Comparison of ENCODE assay signal across 7 mouse cellular contexts in the genomic region with DNA sequence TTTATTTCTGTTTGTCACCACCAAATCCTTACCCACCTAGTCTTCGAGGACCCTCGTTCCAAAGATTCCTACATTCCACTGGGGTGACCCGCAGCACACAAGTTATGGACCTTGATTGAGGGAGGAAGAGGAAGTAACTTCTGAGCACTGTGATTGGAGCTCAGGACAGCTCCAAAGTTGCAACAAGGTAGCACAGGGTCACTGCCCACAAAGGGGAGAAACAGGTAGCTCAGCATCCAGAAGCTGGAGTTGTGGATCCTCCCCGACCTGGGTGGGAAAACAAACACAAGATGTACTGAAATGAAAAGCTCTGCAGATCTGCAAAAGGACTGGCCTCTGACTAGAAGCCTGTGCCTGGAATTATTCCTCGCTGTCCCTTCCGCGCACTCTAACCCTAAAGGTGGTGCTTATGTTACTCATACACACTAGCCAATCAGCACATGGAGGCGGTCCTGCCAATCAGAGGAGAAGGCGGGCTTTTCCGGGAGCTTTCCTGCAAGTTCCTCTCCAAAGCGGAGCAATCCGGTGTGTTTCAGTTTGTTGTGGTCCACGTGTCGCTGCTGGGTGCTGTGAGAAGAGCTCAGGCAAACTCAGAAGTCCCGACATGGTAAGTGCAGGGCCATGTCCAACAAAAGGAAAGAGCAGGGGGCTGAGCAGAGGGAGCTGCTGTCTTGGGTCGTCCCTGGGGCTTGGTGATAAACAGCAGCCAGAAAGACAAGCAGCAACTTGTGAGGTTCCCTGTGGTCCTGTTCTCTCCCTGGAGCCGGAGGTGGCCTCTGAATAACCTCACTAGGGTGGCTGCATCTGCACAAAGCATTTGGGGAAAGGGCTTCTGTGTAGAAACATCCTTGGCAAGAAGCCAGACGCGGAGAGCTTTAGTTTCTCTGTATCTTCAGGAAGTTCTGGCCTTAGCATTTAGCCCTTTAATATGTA. TPM values are rescaled to one million over a fixed set of nuclear protein-coding genes. Genes with fewer than 3 reads are reported as not detected.
DNase-seq lines count a peak whose midpoint lies in the region; ATAC-seq lines count a peak whose summit lies in the region.
"Not testable (repeated sequence)": the region's sequence is repeated elsewhere in the genome, so short reads cannot be mapped to it uniquely, and the experiment has no call there.

No protein-coding gene starts in this region.

- DNase-seq in adrenal gland, adult 2 months, result peak; percentile 95
- DNase-seq in embryo, embryonic 11.5 days (ENCODE audit: low read depth, low spot score), result peak; percentile 73
- peak; percentile 85 to 88 for DNase-seq in gastrocnemius, postnatal 36 days
- peak; percentile 89 to 94 for DNase-seq in left cerebral cortex, postnatal 25 days (ENCODE audit: low spot score in 2 of 2)
- peak; percentile 85 for DNase-seq in midbrain, embryonic 10.5 days (ENCODE audit: low spot score)
- peak; percentile 80 for DNase-seq in right cerebral cortex, postnatal 4 days

- 7% methylated on average over 19 of the region's 19 CpGs for WGBS in intestine, embryonic 15.5 days
- WGBS in midbrain, embryonic 10.5 days, result 23% methylated on average over 19 of the region's 19 CpGs

- not testable (repeated sequence) for H3K4me1 ChIP-seq in intestine, embryonic 15.5 days (replicated peaks); midbrain, embryonic 10.5 days

- H3K36me3 ChIP-seq in intestine, embryonic 15.5 days, result not testable (repeated sequence)
- peaks cover 22% of the 10 kb centered on the region for H3K36me3 ChIP-seq in midbrain, embryonic 10.5 days

- intact Hi-C loops in gastrocnemius, postnatal 36 days (cut with DNase I); left cerebral cortex, postnatal 25 days (cut with DNase I): not testable (repeated sequence)

- peak; percentile 100 for ATAC-seq in intestine, embryonic 15.5 days

- H3K4me2 ChIP-seq in intestine, embryonic 15.5 days (replicated peaks), result peak overlapping the region; percentile 64

- H3K27ac ChIP-seq in intestine, embryonic 15.5 days, result peak overlapping the region; percentile 67
- H3K27ac ChIP-seq in midbrain, embryonic 10.5 days (replicated peaks), result peak overlapping the region; percentile 85

- H3K4me3 ChIP-seq in intestine, embryonic 15.5 days (replicated peaks), result peak overlapping the region; percentile 60
- peak overlapping the region; percentile 60 for H3K4me3 ChIP-seq in midbrain, embryonic 10.5 days

- H3K9me3 ChIP-seq in intestine, embryonic 15.5 days, result not testable (repeated sequence)
- peaks cover 13% of the 10 kb centered on the region for H3K9me3 ChIP-seq in midbrain, embryonic 10.5 days (replicated peaks)

- H3K27me3 ChIP-seq in intestine, embryonic 15.5 days (replicated peaks); midbrain, embryonic 10.5 days (ENCODE audit: low read depth, poor library complexity, severe bottlenecking): not testable (repeated sequence)

- peak overlapping the region; percentile 54 for H3K9ac ChIP-seq in intestine, embryonic 15.5 days

RNA-seq across cellular contexts. Expression of a gene that starts 12.3 kb away (rescaled TPM):
- total RNA-seq in adrenal gland, adult 2 months (2021), result 1 to 10 TPM; 3.0 to 4.7 TPM
- polyA plus RNA-seq in adrenal gland, adult 2 months (2012; rRNA removed), result not detected in 2 replicates
- total RNA-seq in gastrocnemius, postnatal 36 days (2021), result 1 to 10 TPM in 1 of 2 experiments, not detected in 1; 1.9 TPM
- polyA plus RNA-seq in intestine, embryonic 15.5 days (2015; fragmentation: Nextera tagmentation; extraction: Ambion mirVana), result 2.5 and 4.2 TPM in 2 replicates
- 1 to 10 TPM in 1 of 2 experiments, not detected in 1; 2.7 TPM for total RNA-seq in left cerebral cortex, postnatal 25 days (2021)
- polyA plus RNA-seq in midbrain, embryonic 10.5 days (2016; fragmentation: Nextera tagmentation; extraction: Ambion mirVana), result 1.7 and 2.8 TPM in 2 replicates

RNA-seq across cellular contexts. Expression of a gene that starts 51.3 kb away (rescaled TPM):
- total RNA-seq in adrenal gland, adult 2 months (2021), result 1 to 10 TPM; 4.4 to 5.1 TPM
- polyA plus RNA-seq in adrenal gland, adult 2 months (2012; rRNA removed), result 1.7 and 2.1 TPM in 2 replicates
- 1 to 10 TPM; 1.3 to 1.4 TPM for total RNA-seq in gastrocnemius, postnatal 36 days (2021)
- polyA plus RNA-seq in intestine, embryonic 15.5 days (2015; fragmentation: Nextera tagmentation; extraction: Ambion mirVana), result 4.7 and 6.5 TPM in 2 replicates
- 1 to 10 TPM; 6.6 to 8.9 TPM for total RNA-seq in left cerebral cortex, postnatal 25 days (2021)
- 9.0 and 10.5 TPM in 2 replicates for polyA plus RNA-seq in midbrain, embryonic 10.5 days (2016; fragmentation: Nextera tagmentation; extraction: Ambion mirVana)

RNA-seq across cellular contexts. Expression of a gene that starts 53.9 kb away (rescaled TPM):
- total RNA-seq in adrenal gland, adult 2 months (2021), result under 1 TPM; 0.23 to 0.35 TPM
- polyA plus RNA-seq in adrenal gland, adult 2 months (2012; rRNA removed), result not detected in 2 replicates
- under 1 TPM in 1 of 2 experiments, not detected in 1; 0.07 TPM for total RNA-seq in gastrocnemius, postnatal 36 days (2021)
- 0.11 TPM in 1 of 2 replicates, not detected in the other for polyA plus RNA-seq in intestine, embryonic 15.5 days (2015; fragmentation: Nextera tagmentation; extraction: Ambion mirVana)
- under 1 TPM; 0.23 to 0.32 TPM for total RNA-seq in left cerebral cortex, postnatal 25 days (2021)
- 0.05 TPM in 1 of 2 replicates, not detected in the other for polyA plus RNA-seq in midbrain, embryonic 10.5 days (2016; fragmentation: Nextera tagmentation; extraction: Ambion mirVana)

RNA-seq across cellular contexts. Expression of a gene that starts 55.8 kb away (rescaled TPM):
- total RNA-seq in adrenal gland, adult 2 months (2021), result 1 to 10 TPM; 4.6 to 6.7 TPM
- not detected in 2 replicates for polyA plus RNA-seq in adrenal gland, adult 2 months (2012; rRNA removed)
- total RNA-seq in gastrocnemius, postnatal 36 days (2021), result 1 to 10 TPM; 1.2 to 2.9 TPM
- 5.0 and 5.5 TPM in 2 replicates for polyA plus RNA-seq in intestine, embryonic 15.5 days (2015; fragmentation: Nextera tagmentation; extraction: Ambion mirVana)
- 1 to 10 TPM; 7.7 to 8.2 TPM for total RNA-seq in left cerebral cortex, postnatal 25 days (2021)
- 3.1 and 4.0 TPM in 2 replicates for polyA plus RNA-seq in midbrain, embryonic 10.5 days (2016; fragmentation: Nextera tagmentation; extraction: Ambion mirVana)

Comparison
In these comparisons a context has a peak if more than half of its experiments do, and no peak if none do; other contexts are left out.
1. Peak in every context shown above with its lines: DNase-seq, ATAC-seq, H3K4me3 ChIP-seq and H3K27ac ChIP-seq.